Mouse (Mus musculus) bone marrow, adult 2 months (tissue): ENCODE results near the gene Rdh8.

Experiments
- CTCF ChIP-seq: fragments of 200-500 bp; IDR thresholded peaks from 2 replicates; pipeline ENCODE4 v1.5.1; 2011; ENCODE audit warnings: low read length, control low read depth; ENCODE audit not compliant: control insufficient read depth, insufficient read depth
- POLR2A ChIP-seq: fragments of 200-500 bp; IDR thresholded peaks from 2 replicates; pipeline ENCODE4 v1.6.1; 2011; ENCODE audit warnings: low read depth, mild to moderate bottlenecking, control low read depth, low read length, borderline replicate concordance; ENCODE audit not compliant: control insufficient read depth

DNA sequence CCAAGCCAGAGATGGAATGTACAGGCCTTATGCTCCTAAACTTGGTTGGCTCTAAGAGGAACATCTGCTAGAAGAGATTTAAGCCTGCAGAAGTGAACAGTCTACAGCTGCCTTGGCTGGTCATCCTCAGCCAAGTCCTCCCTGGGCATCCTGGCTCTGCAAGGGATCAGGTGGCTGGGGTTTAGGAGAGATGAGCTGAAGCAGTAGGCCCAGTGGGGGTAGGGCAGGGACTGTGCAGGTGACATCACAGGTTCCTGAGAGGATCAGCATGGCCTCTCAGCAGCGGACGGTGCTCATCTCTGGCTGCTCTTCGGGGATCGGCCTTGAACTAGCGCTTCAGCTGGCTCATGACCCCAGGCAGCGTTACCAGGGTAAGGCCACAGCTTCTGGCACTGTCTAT is at the start of gene Rdh8:
- no peak for TF ChIP-seq CTCF
- no peak for TF ChIP-seq POLR2A
